Mouse (Mus musculus) cortical plate, adult 2 months (tissue): ENCODE measurements around the gene Nmrk2.

Source experiments
- CTCF ChIP-seq: fragments of 200-500 bp; IDR thresholded peaks from 2 replicates; pipeline ENCODE4 v1.5.1; 2011; ENCODE audit warnings: mild to moderate bottlenecking, control low read depth, low read length; ENCODE audit not compliant: insufficient read depth; ENCODE audit errors: extremely low read depth
- POLR2A ChIP-seq: fragments of 200-500 bp; IDR thresholded peaks from 2 replicates; pipeline ENCODE4 v1.6.1; 2011; ENCODE audit warnings: mild to moderate bottlenecking, low read length, control low read depth; ENCODE audit not compliant: insufficient read depth; ENCODE audit errors: extremely low read depth

GRCm38 (mm10) chr10:81192968-81193501 lies 8.8 kb downstream of the Nmrk2 start:
- TF ChIP-seq CTCF (no peak), POLR2A (no peak)
